Mouse (Mus musculus) spleen, adult 2 months (tissue): ENCODE measurements around the gene Oaf. TPM values are rescaled to one million over a fixed set of nuclear protein-coding genes. Genes with fewer than 3 reads are reported as not detected.

ENCODE experiments used
- DNase-seq, 2 experiments: peaks; one replicate each; pipeline versions ENCODE4 v3.0.0 to v3.0.0-alpha.2; 2012 to 2021; ENCODE audit warnings: low spot score in 2 of 2, low read depth in 1 of 2
- H3K27ac ChIP-seq: fragments of 200-500 bp; 2 replicates; pipeline ENCODE4 v1.5.1; 2012; ENCODE audit warnings: low read length, inconsistent platforms; ENCODE audit not compliant: insufficient read depth
- H3K27me3 ChIP-seq: fragments of 200-500 bp; 2 replicates; pipeline ENCODE4 v1.6.1; 2012; ENCODE audit warnings: mild to moderate bottlenecking, moderate library complexity, low read length, inconsistent platforms; ENCODE audit not compliant: control insufficient read depth, insufficient read depth
- H3K36me3 ChIP-seq: fragments of 200-500 bp; 2 replicates; pipeline ENCODE4 v1.6.1; 2012; ENCODE audit warnings: mild to moderate bottlenecking, low read length, inconsistent platforms; ENCODE audit not compliant: control insufficient read depth, insufficient read depth
- H3K4me1 ChIP-seq: fragments of 200-500 bp; 2 replicates; pipeline ENCODE4 v1.6.1; 2011; ENCODE audit warnings: inconsistent platforms; ENCODE audit not compliant: control insufficient read depth, insufficient read depth, insufficient read length
- H3K4me3 ChIP-seq: fragments of 200-500 bp; 2 replicates; pipeline ENCODE4 v1.5.1; 2011; ENCODE audit warnings: mild to moderate bottlenecking, inconsistent platforms; ENCODE audit not compliant: insufficient read depth, insufficient read length; ENCODE audit errors: extremely low read depth
- CTCF ChIP-seq: fragments of 200-500 bp; IDR thresholded peaks from 2 replicates; pipeline ENCODE4 v1.5.1; 2011; ENCODE audit warnings: mild to moderate bottlenecking, inconsistent platforms; ENCODE audit not compliant: insufficient read depth, insufficient read length, insufficient replicate concordance; ENCODE audit errors: extremely low read depth
- POLR2A ChIP-seq: fragments of 200-500 bp; IDR thresholded peaks from 2 replicates; pipeline ENCODE4 v1.6.1; 2011; ENCODE audit warnings: low read depth, low read length, inconsistent platforms
- WGBS: fragments of 180-500 bp; shearing (Covaris S2); methylation state at CpG from one replicate; pipeline ENCODE4 v1.1.7; 2018; 5-methylcytosine and 5-hydroxymethylcytosine counted together
- polyA plus RNA-seq: library from polyadenylated mRNA; depleted of rRNA; stranded (reverse); fragments of >200 nt; gene quantifications from 2 replicates; pipeline ENCODE4 v1.2.3, GENCODE M21; 2012

Gene Oaf
- polyA plus RNA-seq, 1 experiment = 8.5 TPM

DNA sequence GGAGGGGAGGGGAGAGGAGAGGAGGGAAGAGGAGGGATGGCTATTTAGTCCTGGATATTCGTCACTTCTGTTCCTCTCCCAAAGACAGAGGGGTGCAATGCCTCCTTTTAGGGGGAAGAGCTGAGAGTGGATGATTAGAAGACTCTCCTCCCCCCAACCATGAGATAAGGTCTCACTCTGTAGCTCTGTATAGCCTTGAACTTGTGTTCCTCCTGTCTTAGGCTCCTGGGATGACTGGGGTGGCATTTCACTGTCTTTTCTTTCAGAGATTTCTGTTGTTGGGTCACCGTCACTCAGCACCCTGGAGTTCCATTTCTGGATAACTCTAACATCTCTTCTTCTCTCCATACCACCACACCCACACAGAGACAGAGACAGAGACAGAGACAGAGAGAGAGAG is 1.5 kb downstream of the Oaf start:
- H3K4me1 ChIP-seq = no peaks in the 10 kb centered on the region; the same call in 1 of the 2 replicates
- TF ChIP-seq POLR2A (no peak), CTCF (no peak)
- H3K27ac ChIP-seq = no peak overlapping the region
- H3K36me3 ChIP-seq = no peaks in the 10 kb centered on the region
- DNase-seq = no peak
- 0 out of 2 replicates have a peak, but pooled peaks cover 2% of the 10 kb centered on the region for H3K27me3 ChIP-seq
- no peak overlapping the region for H3K4me3 ChIP-seq
- WGBS = 68% methylated on average over 2 of the region's 2 CpGs

DNA sequence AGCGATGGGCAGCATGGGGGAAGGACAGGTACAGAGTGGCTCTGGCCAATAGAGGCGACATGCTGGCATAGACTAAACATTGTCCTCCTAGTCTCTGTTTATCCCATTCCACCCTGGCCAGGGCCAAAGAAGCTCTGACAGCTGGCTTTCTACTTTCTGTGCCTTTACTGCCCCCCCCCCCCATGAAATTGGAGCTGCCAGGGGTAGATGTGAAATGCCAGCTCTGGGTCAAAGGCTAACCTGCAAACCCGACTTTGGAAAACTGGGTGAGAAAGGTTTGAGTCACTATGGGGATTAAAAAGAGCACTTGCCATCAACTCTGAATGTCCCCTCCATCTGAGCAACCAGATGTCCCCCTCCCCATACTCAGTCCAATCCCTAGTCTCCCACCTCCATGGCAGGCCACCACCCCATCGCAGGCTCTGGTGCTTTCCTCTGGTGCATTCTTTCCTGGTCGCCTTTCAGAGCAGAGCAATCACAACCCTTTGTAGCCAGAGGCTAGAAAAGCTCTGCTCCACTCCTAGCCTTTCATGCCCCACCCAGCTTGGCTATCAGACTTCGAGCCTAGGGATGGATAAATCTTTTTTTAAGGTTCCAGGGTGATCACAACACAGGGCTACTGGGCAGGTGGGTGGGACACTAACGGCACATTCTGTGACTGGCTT is 2.5 kb downstream of the Oaf start:
- TF ChIP-seq POLR2A (no peak), CTCF (no peak)
- Histone ChIP-seq H3K27me3 (0 out of 2 replicates have a peak, but pooled peaks cover 2% of the 10 kb centered on the region), H3K4me3 (no peak overlapping the region), H3K36me3 (no peaks in the 10 kb centered on the region), H3K4me1 (no peaks in the 10 kb centered on the region; the same call in 1 of the 2 replicates), H3K27ac (no peak overlapping the region)
- DNase-seq = no peak
- WGBS = 88% methylated on average over 7 of the region's 7 CpGs

DNA sequence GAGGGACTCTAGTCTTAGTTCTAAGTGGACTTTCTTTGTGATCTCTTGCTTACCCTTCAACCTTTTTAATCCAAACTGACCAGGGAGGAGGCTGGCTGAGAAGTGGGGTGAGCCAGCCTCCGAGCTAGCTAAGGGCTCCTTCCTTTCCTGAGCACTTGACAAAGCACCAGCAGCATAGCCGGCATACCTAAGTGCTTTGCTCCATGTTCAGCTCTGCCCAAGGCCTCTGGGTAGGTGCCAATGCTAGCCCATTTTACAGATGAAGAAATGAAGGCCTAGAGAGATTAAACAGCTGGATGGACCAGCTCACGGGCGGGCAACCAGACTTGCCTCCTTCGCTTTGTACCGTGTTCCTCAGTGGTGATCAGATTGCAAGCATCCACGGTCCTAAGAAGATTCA is 3.1 kb downstream of the Oaf start:
- TF ChIP-seq CTCF (no peak), POLR2A (no peak)
- no peak for DNase-seq
- no peak overlapping the region for H3K27ac ChIP-seq
- 95% methylated on average over 7 of the region's 7 CpGs for WGBS
- 0 out of 2 replicates have a peak, but pooled peaks cover 2% of the 10 kb centered on the region for H3K27me3 ChIP-seq
- H3K4me1 ChIP-seq = no peaks in the 10 kb centered on the region; the same call in 1 of the 2 replicates
- no peaks in the 10 kb centered on the region for H3K36me3 ChIP-seq
- no peak overlapping the region for H3K4me3 ChIP-seq

DNA sequence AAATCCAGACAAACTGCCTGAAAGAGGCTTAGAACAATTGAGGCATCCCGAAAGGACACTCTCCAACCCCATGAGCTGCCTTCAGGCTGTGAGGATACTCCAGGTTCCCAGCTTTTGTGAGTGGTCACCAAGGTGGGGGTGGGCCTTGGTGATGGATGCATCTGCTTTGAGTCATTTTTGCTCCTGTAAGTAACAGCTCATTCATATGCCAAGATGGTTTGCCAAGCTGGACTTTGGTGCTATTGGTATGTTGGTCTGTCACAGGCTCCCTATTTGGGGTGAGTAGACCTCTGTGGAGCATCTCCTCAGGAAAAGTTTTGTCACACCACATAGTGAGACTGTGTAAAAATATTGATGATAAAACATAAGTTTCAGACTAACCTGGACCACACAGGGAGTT is 3.6 kb downstream of the Oaf start:
- H3K27me3 ChIP-seq = 0 out of 2 replicates have a peak, but pooled peaks cover 2% of the 10 kb centered on the region
- 96% methylated on average over 1 of the region's 1 CpGs for WGBS
- H3K36me3 ChIP-seq = no peaks in the 10 kb centered on the region
- no peak overlapping the region for H3K27ac ChIP-seq
- TF ChIP-seq POLR2A = no peak
- TF ChIP-seq CTCF = no peak
- H3K4me3 ChIP-seq = no peak overlapping the region
- no peaks in the 10 kb centered on the region; the same call in 1 of the 2 replicates for H3K4me1 ChIP-seq
- DNase-seq = no peak

DNA sequence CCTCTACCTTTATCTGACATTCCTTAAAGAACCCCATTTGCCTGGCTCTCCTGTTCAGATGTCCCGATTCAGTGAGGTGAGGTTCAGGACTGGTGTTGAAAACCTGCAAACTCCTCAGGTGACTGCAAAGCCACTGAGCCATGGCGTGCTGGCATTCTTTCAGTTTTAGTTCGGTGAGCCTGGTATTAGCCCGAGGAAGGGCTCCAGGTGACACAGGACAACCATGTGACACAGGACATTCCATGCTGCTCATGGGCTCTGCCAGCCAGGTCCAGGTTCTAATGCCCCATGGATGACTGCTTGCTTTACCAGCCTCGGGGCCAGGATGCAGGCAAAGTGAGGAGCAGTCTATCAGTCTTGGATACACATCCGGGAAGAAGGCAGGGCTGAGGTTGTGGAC is 4.4 kb downstream of the Oaf start:
- no peaks in the 10 kb centered on the region for H3K36me3 ChIP-seq
- H3K4me3 ChIP-seq = no peak overlapping the region
- TF ChIP-seq CTCF (no peak), POLR2A (no peak)
- DNase-seq = no peak
- H3K27me3 ChIP-seq = 0 out of 2 replicates have a peak, but pooled peaks cover 2% of the 10 kb centered on the region
- H3K4me1 ChIP-seq = no peaks in the 10 kb centered on the region; the same call in 1 of the 2 replicates
- 92% methylated on average over 6 of the region's 6 CpGs for WGBS
- no peak overlapping the region for H3K27ac ChIP-seq

DNA sequence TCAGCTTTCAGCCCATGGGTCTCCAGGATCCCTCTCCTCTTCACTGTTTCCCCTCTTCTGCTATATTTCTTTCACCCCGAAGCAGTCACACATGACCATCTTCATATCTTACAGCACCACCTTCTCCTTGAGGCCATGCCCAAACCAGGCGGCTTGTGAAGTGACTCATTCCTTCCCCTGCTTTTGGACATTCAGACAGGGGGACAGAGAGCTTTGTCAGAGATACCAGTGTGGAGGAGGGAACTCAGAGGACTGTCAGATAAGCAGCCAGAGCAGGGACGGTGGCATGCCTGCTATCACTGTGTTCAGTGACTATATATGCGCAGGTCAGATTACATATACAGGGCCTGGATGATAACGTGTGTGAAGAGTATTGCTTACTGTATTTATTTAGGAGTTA is 5.2 kb downstream of the Oaf start:
- Histone ChIP-seq H3K27me3 (0 out of 2 replicates have a peak, but pooled peaks cover 2% of the 10 kb centered on the region), H3K4me3 (no peak overlapping the region), H3K27ac (no peak overlapping the region), H3K4me1 (no peaks in the 10 kb centered on the region; the same call in 1 of the 2 replicates), H3K36me3 (no peaks in the 10 kb centered on the region)
- DNase-seq = no peak
- no peak for TF ChIP-seq CTCF
- no peak for TF ChIP-seq POLR2A
- WGBS = 72% methylated on average over 5 of the region's 5 CpGs

DNA sequence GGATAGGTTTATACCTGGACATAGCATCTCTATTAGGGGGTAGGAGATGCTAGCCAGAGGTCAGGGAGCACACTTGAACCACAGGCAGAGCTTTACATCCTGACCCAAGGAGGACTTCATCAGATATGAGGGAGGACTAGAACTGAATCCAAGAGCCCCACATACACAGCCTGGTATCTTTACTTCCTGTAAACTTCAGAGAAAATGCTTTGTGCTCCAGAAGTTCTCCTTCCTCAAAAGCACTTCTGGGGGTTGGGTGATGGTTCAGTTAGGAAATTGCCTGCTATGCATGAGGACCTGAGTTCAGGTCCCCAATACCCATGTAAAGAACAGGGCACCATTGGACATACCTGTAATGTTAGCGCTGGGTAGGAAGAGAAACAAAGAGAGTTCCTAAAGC is 6.2 kb downstream of the Oaf start:
- Histone ChIP-seq H3K27me3 (no peaks in the 10 kb centered on the region), H3K4me1 (no peaks in the 10 kb centered on the region; the same call in 1 of the 2 replicates), H3K27ac (no peak overlapping the region), H3K4me3 (no peak overlapping the region), H3K36me3 (no peaks in the 10 kb centered on the region)
- DNase-seq = no peak
- WGBS = 100% methylated on average over 1 of the region's 1 CpGs
- TF ChIP-seq CTCF (no peak), POLR2A (no peak)
